Mouse (Mus musculus) lung, postnatal 0 days (tissue): ENCODE measurements at regions not wholly inside any gene's neighbourhood (a gene's known extent, or its start where the extent isn't known, plus 50 kb on each side); places are given as distances from the start of the nearest gene placed in this dataset.

Experiments used
- CTCF ChIP-seq: IDR thresholded peaks from 2 replicates; pipeline ENCODE4 v1.5.1; 2016; ENCODE audit warnings: antibody characterized with exemption, mild to moderate bottlenecking
- EP300 ChIP-seq: IDR thresholded peaks from 2 replicates; pipeline ENCODE4 v1.6.1; 2016; ENCODE audit warnings: antibody characterized with exemption, mild to moderate bottlenecking, control low read depth

DNA sequence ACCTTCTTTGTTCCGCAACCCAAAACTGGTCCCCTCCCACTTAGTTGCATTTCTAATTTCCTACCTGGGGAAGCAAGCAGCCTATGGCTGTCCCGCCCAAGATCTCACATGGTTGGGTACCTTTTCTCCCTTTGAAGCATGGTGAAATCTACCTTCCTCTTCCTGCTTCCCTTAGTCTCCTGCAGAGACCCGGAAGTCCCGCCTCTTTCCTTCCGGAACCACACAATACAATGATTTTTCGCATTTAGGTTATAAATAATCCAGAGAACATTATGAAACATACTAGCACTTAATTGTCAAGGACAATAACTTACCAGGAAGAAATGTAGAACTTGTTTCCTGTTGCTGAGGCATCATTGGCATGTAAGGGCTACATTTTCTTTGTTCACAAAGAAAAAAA is 58.8 kb downstream of the 1700009N14Rik start:
- TF ChIP-seq CTCF (no peak), EP300 (no peak)
